Mouse (Mus musculus): ENCODE results near the gene Glp2r. TPM values are rescaled to one million over a fixed set of nuclear protein-coding genes. Genes with fewer than 3 reads are reported as not detected.

Glp2r gene
- polyA plus RNA-seq, 1 experiment from 2014 or later, result not detected

GRCm38 (mm10) chr11:67647745-67648144 lies 123.2 kb downstream of the Glp2r start:
- WGBS (ENCODE audit: missing documents), result 49% methylated on average over 5 of the region's 5 CpGs
- peaks cover 43% of the 10 kb centered on the region for H3K36me3 ChIP-seq (ENCODE audit: inconsistent target)
- H3K4me3 ChIP-seq (ENCODE audit: inconsistent target), result no peak overlapping the region
- H3K27ac ChIP-seq, result no peak overlapping the region
- H3K79me2 ChIP-seq (ENCODE audit: inconsistent target), result peaks cover 38% of the 10 kb centered on the region; the same call in 1 of the 2 replicates

GRCm38 (mm10) chr11:67644632-67645149 lies 126.3 kb downstream of the Glp2r start:
- H3K79me2 ChIP-seq (ENCODE audit: inconsistent target), result peaks cover 28% of the 10 kb centered on the region; the same call in 1 of the 2 replicates
- 91% methylated on average over 5 of the region's 6 CpGs for WGBS (ENCODE audit: missing documents)
- no peak overlapping the region for H3K27ac ChIP-seq
- peaks cover 29% of the 10 kb centered on the region for H3K36me3 ChIP-seq (ENCODE audit: inconsistent target)
- no peak overlapping the region for H3K4me3 ChIP-seq (ENCODE audit: inconsistent target)

GRCm38 (mm10) chr11:67643465-67643864 lies 127.5 kb downstream of the Glp2r start:
- Histone ChIP-seq H3K36me3 (ENCODE audit: inconsistent target) (peaks cover 29% of the 10 kb centered on the region), H3K4me3 (ENCODE audit: inconsistent target) (no peak overlapping the region)

GRCm38 (mm10) chr11:67642835-67643234 lies 128.1 kb downstream of the Glp2r start:
- Histone ChIP-seq H3K36me3 (ENCODE audit: inconsistent target) (peaks cover 29% of the 10 kb centered on the region), H3K79me2 (ENCODE audit: inconsistent target) (peaks cover 36% of the 10 kb centered on the region), H3K4me3 (ENCODE audit: inconsistent target) (no peak overlapping the region), H3K27ac (no peak overlapping the region)
- WGBS (ENCODE audit: missing documents), result 97% methylated on average over 5 of the region's 5 CpGs

More at GRCm38 (mm10) chr11:67643465-67643864, 127.5 kb downstream of the Glp2r start:
- Histone ChIP-seq H3K27ac (no peak overlapping the region), H3K79me2 (ENCODE audit: inconsistent target) (peaks cover 36% of the 10 kb centered on the region)
- 95% methylated on average over 3 of the region's 3 CpGs for WGBS (ENCODE audit: missing documents)

GRCm38 (mm10) chr11:67642421-67642820 lies 128.5 kb downstream of the Glp2r start:
- H3K36me3 ChIP-seq (ENCODE audit: inconsistent target), result peaks cover 29% of the 10 kb centered on the region
- H3K79me2 ChIP-seq (ENCODE audit: inconsistent target), result peaks cover 40% of the 10 kb centered on the region
- no peak overlapping the region for H3K27ac ChIP-seq
- WGBS (ENCODE audit: missing documents), result 94% methylated on average over 8 of the region's 8 CpGs
- no peak overlapping the region for H3K4me3 ChIP-seq (ENCODE audit: inconsistent target)

GRCm38 (mm10) chr11:67640299-67640698 lies 130.7 kb downstream of the Glp2r start:
- 98% methylated on average over 4 of the region's 6 CpGs for WGBS (ENCODE audit: missing documents)

GRCm38 (mm10) chr11:67638401-67638800 lies 132.6 kb downstream of the Glp2r start:
- H3K4me3 ChIP-seq (ENCODE audit: inconsistent target), result no peak overlapping the region
- WGBS (ENCODE audit: missing documents), result 96% methylated on average over 3 of the region's 3 CpGs
- no peak overlapping the region for H3K27ac ChIP-seq
- H3K79me2 ChIP-seq (ENCODE audit: inconsistent target), result peaks cover 67% of the 10 kb centered on the region
- H3K36me3 ChIP-seq (ENCODE audit: inconsistent target), result peaks cover 12% of the 10 kb centered on the region

More at GRCm38 (mm10) chr11:67640299-67640698, 130.7 kb downstream of the Glp2r start:
- Histone ChIP-seq H3K79me2 (ENCODE audit: inconsistent target) (peaks cover 48% of the 10 kb centered on the region), H3K4me3 (ENCODE audit: inconsistent target) (no peak overlapping the region), H3K36me3 (ENCODE audit: inconsistent target) (peaks cover 24% of the 10 kb centered on the region), H3K27ac (no peak overlapping the region)

- no peak overlapping the region for H3K4me3 ChIP-seq (ENCODE audit: inconsistent target)
- peaks cover 66% of the 10 kb centered on the region for H3K79me2 ChIP-seq (ENCODE audit: inconsistent target)
- WGBS (ENCODE audit: missing documents), result 90% methylated on average over 5 of the region's 6 CpGs
- H3K27ac ChIP-seq, result peak overlapping the region; percentile 64
- H3K36me3 ChIP-seq (ENCODE audit: inconsistent target), result no peaks in the 10 kb centered on the region; the same call in 1 of the 2 replicates
Measured at GRCm38 (mm10) chr11:67636905-67637586, 133.9 kb downstream of the Glp2r start.

GRCm38 (mm10) chr11:67636201-67636600 lies 134.8 kb downstream of the Glp2r start:
- H3K36me3 ChIP-seq (ENCODE audit: inconsistent target), result peaks cover 7% of the 10 kb centered on the region; the same call in 1 of the 2 replicates
- 37% methylated on average over 4 of the region's 4 CpGs for WGBS (ENCODE audit: missing documents)

GRCm38 (mm10) chr11:67633620-67634229 lies 137.2 kb downstream of the Glp2r start:
- no peak overlapping the region for H3K27ac ChIP-seq
- peaks cover 71% of the 10 kb centered on the region for H3K79me2 ChIP-seq (ENCODE audit: inconsistent target)
- WGBS (ENCODE audit: missing documents), result 40% methylated on average over 3 of the region's 3 CpGs
- H3K36me3 ChIP-seq (ENCODE audit: inconsistent target), result peaks cover 32% of the 10 kb centered on the region
- H3K4me3 ChIP-seq (ENCODE audit: inconsistent target), result no peak overlapping the region

More at GRCm38 (mm10) chr11:67636201-67636600, 134.8 kb downstream of the Glp2r start:
- Histone ChIP-seq H3K27ac (peak overlapping the region; percentile 64), H3K79me2 (ENCODE audit: inconsistent target) (peaks cover 73% of the 10 kb centered on the region), H3K4me3 (ENCODE audit: inconsistent target) (no peak overlapping the region)

- peaks cover 40% of the 10 kb centered on the region for H3K36me3 ChIP-seq (ENCODE audit: inconsistent target)
- H3K4me3 ChIP-seq (ENCODE audit: inconsistent target), result no peak overlapping the region
- H3K79me2 ChIP-seq (ENCODE audit: inconsistent target), result peaks cover 71% of the 10 kb centered on the region
- WGBS (ENCODE audit: missing documents), result 92% methylated on average over 7 of the region's 8 CpGs
- H3K27ac ChIP-seq, result no peak overlapping the region
Measured at GRCm38 (mm10) chr11:67632906-67633305, 138.0 kb downstream of the Glp2r start.

- H3K79me2 ChIP-seq (ENCODE audit: inconsistent target), result peaks cover 80% of the 10 kb centered on the region; the same call in 1 of the 2 replicates
- H3K36me3 ChIP-seq (ENCODE audit: inconsistent target), result peaks cover 69% of the 10 kb centered on the region
- H3K4me3 ChIP-seq (ENCODE audit: inconsistent target), result no peak overlapping the region
- 100% methylated on average over 2 of the region's 2 CpGs for WGBS (ENCODE audit: missing documents)
- H3K27ac ChIP-seq, result no peak overlapping the region
Measured at GRCm38 (mm10) chr11:67628522-67628921, 142.4 kb downstream of the Glp2r start.

GRCm38 (mm10) chr11:67627179-67627578 lies 143.8 kb downstream of the Glp2r start:
- H3K27ac ChIP-seq, result no peak overlapping the region
- H3K79me2 ChIP-seq (ENCODE audit: inconsistent target), result peaks cover 83% of the 10 kb centered on the region
- WGBS (ENCODE audit: missing documents), result 97% methylated on average over 7 of the region's 7 CpGs
- H3K4me3 ChIP-seq (ENCODE audit: inconsistent target), result no peak overlapping the region
- peaks cover 82% of the 10 kb centered on the region for H3K36me3 ChIP-seq (ENCODE audit: inconsistent target)

GRCm38 (mm10) chr11:67622340-67622739 lies 148.6 kb downstream of the Glp2r start:
- Histone ChIP-seq H3K4me3 (ENCODE audit: inconsistent target) (no peak overlapping the region), H3K36me3 (ENCODE audit: inconsistent target) (peaks cover 50% of the 10 kb centered on the region; the same call in 1 of the 2 replicates), H3K27ac (no peak overlapping the region), H3K79me2 (ENCODE audit: inconsistent target) (peaks cover 96% of the 10 kb centered on the region)
- 88% methylated on average over 7 of the region's 7 CpGs for WGBS (ENCODE audit: missing documents)

Data from macrophage (primary cell).